Mouse (Mus musculus): ENCODE measurements around the gene Sh3tc1. TPM values are rescaled to one million over a fixed set of nuclear protein-coding genes. Genes with fewer than 3 reads are reported as not detected.

Gene Sh3tc1
- polyA plus RNA-seq, 1 experiment from 2014 or later = 4.3 TPM

DNA sequence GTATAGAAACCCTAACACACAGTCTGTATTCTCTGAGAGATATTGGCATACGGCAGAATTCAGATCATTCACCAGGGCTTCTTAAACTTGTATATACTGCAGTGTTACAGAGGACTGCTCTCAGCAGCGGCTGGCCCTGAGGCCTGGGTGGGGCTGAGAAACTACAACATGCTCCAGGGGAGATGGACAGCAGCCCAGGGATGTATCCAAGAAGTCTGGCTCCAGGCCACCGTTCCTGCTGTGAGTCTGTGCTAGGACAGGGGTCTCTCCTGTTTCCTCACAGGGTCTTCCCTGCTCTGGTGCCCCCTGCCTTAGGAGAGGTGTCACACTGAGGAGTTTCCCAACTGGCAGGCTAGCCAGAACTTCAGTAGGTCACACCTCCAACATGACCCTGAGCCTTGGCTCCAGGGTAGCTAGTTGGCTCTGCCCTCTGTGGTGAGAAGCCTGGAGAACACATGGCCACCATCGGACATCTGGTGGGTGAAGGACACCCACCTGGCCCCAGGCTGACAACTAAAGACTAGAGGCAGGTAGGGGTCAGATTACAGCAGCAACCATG, 37.1 kb downstream of the Sh3tc1 start:
- no peak for ATAC-seq (ENCODE audit: insufficient number of reproducible peaks, insufficient read depth, low FRiP score, low TSS enrichment, low read depth)
- no peak overlapping the region for H3K27ac ChIP-seq
- no peaks in the 10 kb centered on the region for H3K4me1 ChIP-seq (replicated peaks)
- H3K4me2 ChIP-seq = no peak overlapping the region
- H3K9me3 ChIP-seq = no peaks in the 10 kb centered on the region
- H3K27me3 ChIP-seq = no peaks in the 10 kb centered on the region
- no peak overlapping the region for H3K9ac ChIP-seq (replicated peaks)
- H3K4me3 ChIP-seq (replicated peaks) = no peak overlapping the region
- 83% methylated on average over 4 of the region's 4 CpGs for WGBS
- no peaks in the 10 kb centered on the region for H3K36me3 ChIP-seq

DNA sequence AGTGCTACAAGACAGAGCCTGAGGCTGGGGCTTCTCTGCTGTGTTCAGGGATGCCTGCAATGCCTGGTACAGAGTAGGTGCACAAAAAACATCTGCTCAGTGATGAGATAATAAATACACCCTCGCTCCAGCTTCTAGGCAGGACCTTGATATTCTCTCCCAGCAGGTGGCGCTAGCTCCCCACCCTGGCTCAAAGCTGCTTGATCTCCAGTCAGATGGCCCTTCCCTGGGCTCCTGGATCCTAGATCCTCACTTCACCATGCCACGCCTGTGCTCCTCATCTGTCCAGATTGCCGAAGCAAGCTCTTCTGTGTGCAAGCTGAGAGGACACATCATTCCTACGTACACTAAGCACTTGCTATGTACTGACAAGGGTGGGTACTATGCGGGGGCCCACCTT, 38.7 kb downstream of the Sh3tc1 start:
- H3K36me3 ChIP-seq = no peaks in the 10 kb centered on the region
- WGBS = 41% methylated on average over 6 of the region's 6 CpGs

DNA sequence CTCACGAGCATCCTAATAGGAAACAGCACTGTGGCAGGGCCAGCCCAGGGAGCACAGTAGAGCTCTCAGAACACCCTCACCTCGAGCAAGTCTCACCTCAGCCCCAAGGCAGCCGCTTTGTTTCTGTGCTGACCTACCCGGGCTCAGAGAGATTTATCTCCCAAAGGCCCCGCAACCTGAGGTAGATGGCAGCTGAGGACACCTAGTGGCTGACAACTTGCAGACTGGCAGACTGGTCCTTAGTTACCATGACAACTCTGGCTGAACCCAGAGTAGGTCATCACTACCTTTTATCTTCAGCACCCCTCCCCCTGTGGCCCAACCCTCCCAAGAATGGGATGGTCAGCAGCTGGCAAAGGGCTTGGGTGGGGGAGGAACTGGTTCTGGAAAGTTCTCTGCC, 44.0 kb downstream of the Sh3tc1 start:
- Histone ChIP-seq H3K27ac (no peak overlapping the region), H3K9ac (replicated peaks) (no peak overlapping the region), H3K4me1 (replicated peaks) (peaks cover 8% of the 10 kb centered on the region), H3K4me3 (replicated peaks) (no peak overlapping the region), H3K4me2 (no peak overlapping the region), H3K27me3 (0 out of 2 replicates have a peak, but pooled peaks cover 2% of the 10 kb centered on the region), H3K9me3 (no peaks in the 10 kb centered on the region), H3K36me3 (no peaks in the 10 kb centered on the region)
- no peak for ATAC-seq (ENCODE audit: insufficient number of reproducible peaks, insufficient read depth, low FRiP score, low TSS enrichment, low read depth)
- WGBS = 23% methylated on average over 5 of the region's 5 CpGs

More for the DNA sequence above, 38.7 kb downstream of the Sh3tc1 start:
- Histone ChIP-seq H3K4me2 (no peak overlapping the region), H3K9ac (replicated peaks) (no peak overlapping the region), H3K9me3 (no peaks in the 10 kb centered on the region), H3K4me1 (replicated peaks) (no peaks in the 10 kb centered on the region), H3K27me3 (no peaks in the 10 kb centered on the region), H3K27ac (no peak overlapping the region), H3K4me3 (replicated peaks) (no peak overlapping the region)
- ATAC-seq (ENCODE audit: insufficient number of reproducible peaks, insufficient read depth, low FRiP score, low TSS enrichment, low read depth) = no peak

DNA sequence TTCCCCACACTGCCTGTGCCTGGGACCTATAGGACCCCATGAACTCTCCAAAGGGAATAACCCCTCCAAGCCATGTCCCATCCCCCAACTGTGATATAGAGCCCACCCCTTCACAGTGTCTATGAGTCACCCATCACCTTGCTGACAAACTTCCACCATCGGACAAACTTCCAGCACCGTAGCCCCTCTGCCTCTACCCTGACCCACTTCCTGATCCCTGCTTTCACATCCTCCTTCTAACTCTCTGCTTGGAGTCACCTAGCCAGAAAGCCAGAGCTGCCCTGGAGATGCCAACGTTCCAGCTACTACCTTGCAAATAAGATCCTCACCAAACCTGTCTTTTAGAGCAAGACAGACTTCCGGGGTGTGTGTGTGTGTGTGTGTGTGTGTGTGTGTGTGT, 46.1 kb downstream of the Sh3tc1 start:
- Histone ChIP-seq H3K27me3 (0 out of 2 replicates have a peak, but pooled peaks cover 2% of the 10 kb centered on the region), H3K4me2 (no peak overlapping the region), H3K4me3 (replicated peaks) (no peak overlapping the region), H3K9me3 (no peaks in the 10 kb centered on the region), H3K36me3 (no peaks in the 10 kb centered on the region), H3K9ac (replicated peaks) (no peak overlapping the region), H3K4me1 (replicated peaks) (peaks cover 13% of the 10 kb centered on the region), H3K27ac (no peak overlapping the region)
- 86% methylated on average over 4 of the region's 4 CpGs for WGBS
- no peak for ATAC-seq (ENCODE audit: insufficient number of reproducible peaks, insufficient read depth, low FRiP score, low TSS enrichment, low read depth)

DNA sequence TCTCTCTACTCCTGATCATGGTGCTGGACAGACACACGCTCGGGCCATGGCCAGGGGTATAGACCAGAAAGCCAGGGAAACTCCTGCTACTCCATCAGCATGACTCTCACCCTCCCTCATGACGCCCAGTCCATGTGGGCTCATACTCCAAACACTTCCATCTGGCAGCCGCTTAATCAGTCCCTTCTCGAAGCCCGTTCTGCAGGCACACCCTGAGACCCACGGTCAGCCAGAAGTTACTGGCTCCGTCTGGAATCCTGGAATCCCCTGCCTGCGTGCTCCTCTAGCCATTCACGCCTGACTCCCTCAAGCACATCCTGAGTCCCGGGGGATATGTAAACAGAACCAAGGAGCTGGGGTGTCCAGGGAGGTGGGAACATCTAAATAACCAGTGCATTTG, 48.5 kb downstream of the Sh3tc1 start:
- peaks cover 29% of the 10 kb centered on the region for H3K4me1 ChIP-seq (replicated peaks)
- 0 out of 2 replicates have a peak, but pooled peaks cover 2% of the 10 kb centered on the region for H3K27me3 ChIP-seq
- 37% methylated on average over 11 of the region's 11 CpGs for WGBS
- no peak overlapping the region for H3K4me2 ChIP-seq
- H3K9me3 ChIP-seq = no peaks in the 10 kb centered on the region
- H3K36me3 ChIP-seq = no peaks in the 10 kb centered on the region
- H3K4me3 ChIP-seq (replicated peaks) = no peak overlapping the region
- no peak for ATAC-seq (ENCODE audit: insufficient number of reproducible peaks, insufficient read depth, low FRiP score, low TSS enrichment, low read depth)
- no peak overlapping the region for H3K27ac ChIP-seq
- H3K9ac ChIP-seq (replicated peaks) = no peak overlapping the region

DNA sequence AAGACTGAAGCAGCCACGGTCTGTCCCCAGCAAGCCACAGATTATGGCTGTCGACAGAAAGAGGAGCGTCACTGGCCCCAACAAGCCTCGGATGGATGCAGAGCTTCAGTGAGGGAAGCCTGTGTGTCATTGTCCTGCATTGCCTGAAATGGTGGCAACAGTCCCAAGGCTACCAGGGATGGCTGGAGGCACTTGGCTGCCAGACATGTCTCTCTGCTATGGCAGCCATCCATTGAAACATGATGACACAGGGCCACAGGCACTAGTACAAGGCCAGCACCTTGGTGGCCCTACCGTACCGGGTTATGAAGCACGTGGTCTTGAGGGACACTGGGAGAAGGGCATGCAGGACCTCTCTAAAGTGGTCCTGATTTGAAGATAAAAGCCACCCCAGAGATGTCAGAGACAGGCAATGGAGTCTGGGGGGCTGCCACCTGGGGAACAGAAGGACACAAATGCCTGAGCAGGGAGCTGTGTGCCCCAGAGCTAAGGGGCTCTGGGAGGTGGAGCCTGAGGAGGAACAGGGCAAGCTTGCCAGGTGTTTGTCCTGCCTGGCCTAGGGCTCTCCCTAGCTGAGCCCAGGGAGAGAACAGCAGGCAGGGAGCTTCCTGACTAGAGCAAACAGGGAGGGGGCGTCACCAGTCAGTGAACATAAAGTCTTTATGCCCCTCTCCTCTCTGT, 49.2 kb downstream of the Sh3tc1 start:
- no peaks in the 10 kb centered on the region for H3K9me3 ChIP-seq
- H3K4me1 ChIP-seq (replicated peaks) = peaks cover 29% of the 10 kb centered on the region
- no peaks in the 10 kb centered on the region for H3K36me3 ChIP-seq
- WGBS = 88% methylated on average over 8 of the region's 8 CpGs
- no peak overlapping the region for H3K9ac ChIP-seq (replicated peaks)
- H3K4me3 ChIP-seq (replicated peaks) = no peak overlapping the region
- 0 out of 2 replicates have a peak, but pooled peaks cover 2% of the 10 kb centered on the region for H3K27me3 ChIP-seq
- no peak for ATAC-seq (ENCODE audit: insufficient number of reproducible peaks, insufficient read depth, low FRiP score, low TSS enrichment, low read depth)
- H3K4me2 ChIP-seq = no peak overlapping the region
- no peak overlapping the region for H3K27ac ChIP-seq

DNA sequence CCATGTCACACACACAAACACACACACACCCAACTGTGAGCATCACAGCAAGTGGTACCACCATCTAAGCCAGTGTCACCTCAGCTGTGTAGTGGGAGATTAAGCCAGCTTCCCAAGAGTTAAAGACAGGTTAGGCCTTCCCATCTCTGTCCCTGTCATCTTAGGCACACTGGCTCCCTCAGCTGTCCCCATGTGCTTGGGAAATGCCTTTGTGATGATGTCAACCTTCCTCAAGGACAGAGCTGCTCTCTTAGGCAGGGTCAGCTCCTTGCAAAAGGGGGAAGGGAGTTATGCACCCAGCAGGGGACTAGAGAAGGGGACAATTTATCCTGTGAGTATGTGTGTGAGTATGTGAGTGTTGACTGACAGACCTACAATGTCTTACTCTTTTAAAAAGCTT, 50.4 kb downstream of the Sh3tc1 start:
- H3K9me3 ChIP-seq = no peaks in the 10 kb centered on the region
- H3K36me3 ChIP-seq = no peaks in the 10 kb centered on the region
- no peak for ATAC-seq (ENCODE audit: insufficient number of reproducible peaks, insufficient read depth, low FRiP score, low TSS enrichment, low read depth)
- H3K4me3 ChIP-seq (replicated peaks) = no peak overlapping the region
- H3K9ac ChIP-seq (replicated peaks) = no peak overlapping the region
- 0 out of 2 replicates have a peak, but pooled peaks cover 2% of the 10 kb centered on the region for H3K27me3 ChIP-seq
- no peak overlapping the region for H3K4me2 ChIP-seq
- H3K27ac ChIP-seq = no peak overlapping the region
- H3K4me1 ChIP-seq (replicated peaks) = peaks cover 29% of the 10 kb centered on the region

DNA sequence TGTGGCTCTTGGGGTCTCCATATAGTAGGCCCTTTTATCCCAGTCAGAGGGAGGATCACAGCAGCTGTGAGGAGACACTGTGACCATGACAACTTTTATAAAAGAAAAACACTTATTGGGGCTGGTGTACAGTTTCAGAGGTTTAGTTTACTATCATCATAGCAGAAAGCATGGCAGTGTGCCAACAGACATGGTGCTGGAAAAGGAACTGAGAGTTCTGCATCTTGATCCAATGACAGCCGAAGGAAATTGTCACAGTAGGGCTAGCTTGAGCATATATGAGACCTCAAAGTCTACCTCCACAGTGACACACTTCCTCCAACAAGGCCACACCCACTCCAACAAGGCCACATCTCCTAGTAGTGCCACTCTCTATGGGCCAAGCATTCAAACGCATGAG, 50.9 kb downstream of the Sh3tc1 start:
- Histone ChIP-seq H3K36me3 (no peaks in the 10 kb centered on the region), H3K27ac (no peak overlapping the region), H3K4me3 (replicated peaks) (no peak overlapping the region), H3K4me2 (no peak overlapping the region), H3K9ac (replicated peaks) (no peak overlapping the region), H3K9me3 (no peaks in the 10 kb centered on the region), H3K27me3 (0 out of 2 replicates have a peak, but pooled peaks cover 2% of the 10 kb centered on the region), H3K4me1 (replicated peaks) (peaks cover 29% of the 10 kb centered on the region)
- ATAC-seq (ENCODE audit: insufficient number of reproducible peaks, insufficient read depth, low FRiP score, low TSS enrichment, low read depth) = no peak
- WGBS = 82% methylated on average over 2 of the region's 2 CpGs

DNA sequence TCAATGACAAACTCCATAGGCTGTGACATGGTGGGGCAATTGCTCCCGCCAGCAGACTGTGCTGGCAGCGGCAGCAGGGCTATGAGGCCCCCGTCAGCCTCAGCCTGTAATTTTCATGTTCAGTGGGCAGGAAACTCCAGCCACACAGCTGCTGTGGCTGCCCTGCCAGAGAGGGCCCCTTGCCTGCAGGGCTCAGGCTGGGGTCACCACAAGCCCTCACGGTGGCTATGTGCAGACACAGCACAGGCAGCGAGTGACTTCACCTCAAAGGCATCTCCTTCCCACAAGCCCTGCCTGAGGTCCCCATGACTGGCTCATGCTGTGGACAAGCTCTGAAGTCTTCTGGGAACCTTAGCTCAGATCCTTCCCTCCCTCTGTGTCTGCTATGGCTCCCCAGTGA, 52.7 kb downstream of the Sh3tc1 start:
- Histone ChIP-seq H3K4me3 (replicated peaks) (no peak overlapping the region), H3K27ac (0 out of 2 replicates have a peak overlapping the region, but pooled peaks have one; percentile 45), H3K36me3 (no peaks in the 10 kb centered on the region), H3K9ac (replicated peaks) (no peak overlapping the region), H3K4me2 (no peak overlapping the region), H3K27me3 (0 out of 2 replicates have a peak, but pooled peaks cover 6% of the 10 kb centered on the region), H3K4me1 (replicated peaks) (peaks cover 29% of the 10 kb centered on the region), H3K9me3 (no peaks in the 10 kb centered on the region)
- peak; percentile 71; the same call in 1 of the 2 replicates for ATAC-seq (ENCODE audit: insufficient number of reproducible peaks, insufficient read depth, low FRiP score, low TSS enrichment, low read depth)
- WGBS = 48% methylated on average over 5 of the region's 5 CpGs

DNA sequence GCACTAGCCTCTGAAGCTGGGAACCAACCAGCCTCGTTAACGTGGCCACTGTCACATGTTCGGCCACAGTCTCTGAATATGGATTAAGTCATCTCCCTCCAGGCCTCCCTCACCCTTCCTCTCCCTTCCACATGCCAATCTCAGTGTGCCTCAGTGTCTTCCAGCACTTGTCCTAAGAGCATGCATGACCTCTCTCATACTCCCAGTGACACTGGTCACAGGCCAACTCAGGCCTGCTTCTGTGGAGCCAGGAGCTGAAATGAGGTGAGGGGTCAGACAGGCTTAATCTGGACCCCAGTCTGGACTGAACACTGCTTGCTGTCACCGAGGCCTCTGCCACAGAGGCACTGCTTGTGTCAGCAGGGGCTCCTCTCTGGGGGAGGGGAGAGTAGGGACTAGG, 53.5 kb downstream of the Sh3tc1 start:
- H3K4me1 ChIP-seq (replicated peaks) = peaks cover 27% of the 10 kb centered on the region
- H3K27me3 ChIP-seq = 0 out of 2 replicates have a peak, but pooled peaks cover 11% of the 10 kb centered on the region
- H3K4me3 ChIP-seq (replicated peaks) = no peak overlapping the region
- no peaks in the 10 kb centered on the region for H3K36me3 ChIP-seq
- no peak overlapping the region for H3K9ac ChIP-seq (replicated peaks)
- 79% methylated on average over 4 of the region's 4 CpGs for WGBS
- H3K9me3 ChIP-seq = no peaks in the 10 kb centered on the region
- no peak overlapping the region for H3K4me2 ChIP-seq
- H3K27ac ChIP-seq = no peak overlapping the region
- ATAC-seq (ENCODE audit: insufficient number of reproducible peaks, insufficient read depth, low FRiP score, low TSS enrichment, low read depth) = peak; percentile 46; the same call in 1 of the 2 replicates

DNA sequence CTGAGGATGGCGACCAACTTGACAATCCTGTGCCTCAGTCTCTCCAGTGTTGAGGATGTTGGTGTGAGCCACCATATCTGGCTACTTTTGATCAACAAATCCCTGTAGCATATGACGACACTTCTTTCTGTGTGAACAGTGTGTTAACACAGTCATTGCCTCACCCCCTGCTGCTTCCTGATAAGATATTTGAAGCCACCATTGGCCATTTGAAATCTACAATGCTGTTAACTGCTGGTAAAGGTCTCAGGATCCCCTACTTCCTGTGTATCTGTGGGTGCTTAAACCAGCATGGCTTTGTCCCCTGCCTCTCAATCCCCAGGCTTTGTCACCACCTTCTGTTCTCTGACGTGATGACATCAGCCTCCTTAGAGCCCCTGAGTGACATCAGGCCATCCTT, 54.7 kb downstream of the Sh3tc1 start:
- Histone ChIP-seq H3K4me2 (no peak overlapping the region), H3K27me3 (peaks cover 21% of the 10 kb centered on the region), H3K36me3 (no peaks in the 10 kb centered on the region), H3K9ac (replicated peaks) (no peak overlapping the region), H3K9me3 (no peaks in the 10 kb centered on the region), H3K4me3 (replicated peaks) (no peak overlapping the region), H3K4me1 (replicated peaks) (peaks cover 20% of the 10 kb centered on the region; the same call in 1 of the 2 replicates), H3K27ac (no peak overlapping the region)
- ATAC-seq (ENCODE audit: insufficient number of reproducible peaks, insufficient read depth, low FRiP score, low TSS enrichment, low read depth) = no peak
- 63% methylated on average over 3 of the region's 3 CpGs for WGBS

All from limb, embryonic 12.5 days (tissue).